Mouse (Mus musculus) bone marrow, adult 2 months (tissue): Measurements from ENCODE around the gene Cdh12.

Source experiments
- CTCF ChIP-seq: fragments of 200-500 bp; IDR thresholded peaks from 2 replicates; pipeline ENCODE4 v1.5.1; 2011; ENCODE audit warnings: low read length, control low read depth; ENCODE audit not compliant: control insufficient read depth, insufficient read depth
- POLR2A ChIP-seq: fragments of 200-500 bp; IDR thresholded peaks from 2 replicates; pipeline ENCODE4 v1.6.1; 2011; ENCODE audit warnings: low read depth, mild to moderate bottlenecking, control low read depth, low read length, borderline replicate concordance; ENCODE audit not compliant: control insufficient read depth

DNA sequence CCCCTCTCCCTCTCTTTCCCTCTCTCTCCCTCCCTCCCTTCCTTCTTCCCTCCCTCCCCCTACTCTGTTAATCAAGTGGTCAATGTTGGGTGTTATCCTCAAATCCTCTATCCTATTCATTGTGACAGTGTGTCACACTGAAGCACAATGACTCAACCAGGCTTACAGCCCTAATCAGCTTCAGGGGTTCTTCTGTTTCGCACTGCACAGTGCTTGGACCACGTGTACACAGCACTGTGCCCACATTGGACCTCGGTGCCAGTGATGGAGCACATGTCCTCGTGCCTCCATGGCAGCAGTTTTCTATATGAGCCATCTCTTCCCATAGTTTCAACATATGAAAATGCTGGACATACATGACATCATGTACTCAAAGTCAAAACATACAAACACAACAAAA is 1155.4 kb downstream of the Cdh12 start:
- TF ChIP-seq CTCF (no peak), POLR2A (no peak)
